Mouse (Mus musculus) lung, embryonic 14.5 days (tissue): ENCODE data around the gene Tmtc1. TPM values are rescaled to one million over a fixed set of nuclear protein-coding genes. Genes with fewer than 3 reads are reported as not detected.

ENCODE experiments used
- ATAC-seq: fragments of 200-750 bp; cut with Nextera tagmentation; 2 replicates; pipeline ENCODE4 v1.8.0; 2017; ENCODE audit warnings: mild to moderate bottlenecking, moderate TSS enrichment, moderate library complexity; ENCODE audit not compliant: insufficient read depth
- DNase-seq: peaks from one replicate; pipeline ENCODE4 v3.0.0-alpha.2; 2015
- H3K27ac ChIP-seq: fragments of 300-500 bp; sonication (generic); 2 replicates; pipeline ENCODE4 v1.5.1; 2014; ENCODE audit warnings: low read depth, mild to moderate bottlenecking, moderate library complexity
- H3K27me3 ChIP-seq: fragments of 300-500 bp; sonication (generic); 2 replicates; pipeline ENCODE4 v1.6.1; 2014; ENCODE audit warnings: low read length, control low read depth; ENCODE audit not compliant: insufficient read depth
- H3K36me3 ChIP-seq: fragments of 300-500 bp; sonication (generic); 2 replicates; pipeline ENCODE4 v1.6.1; 2014; ENCODE audit warnings: control low read depth; ENCODE audit not compliant: insufficient read depth
- H3K4me1 ChIP-seq: fragments of 300-500 bp; sonication (generic); 2 replicates; pipeline ENCODE4 v1.6.1; 2014; ENCODE audit warnings: antibody characterized with exemption, control low read depth; ENCODE audit not compliant: insufficient read depth
- H3K4me2 ChIP-seq: fragments of 300-500 bp; sonication (generic); 2 replicates; pipeline ENCODE4 v1.6.1; 2014; ENCODE audit warnings: mild to moderate bottlenecking
- H3K4me3 ChIP-seq: fragments of 300-500 bp; sonication (generic); 2 replicates; pipeline ENCODE4 v1.5.1; 2014; ENCODE audit warnings: low read depth, low read length
- H3K9ac ChIP-seq: fragments of 300-500 bp; sonication (generic); 2 replicates; pipeline ENCODE4 v1.6.1; 2014
- H3K9me3 ChIP-seq: fragments of 300-500 bp; sonication (generic); 2 replicates; pipeline ENCODE4 v1.6.1; 2016; ENCODE audit warnings: low read depth, low read length, control low read depth
- CTCF ChIP-seq: IDR thresholded peaks from 2 replicates; pipeline ENCODE4 v1.5.1; 2016; ENCODE audit warnings: antibody characterized with exemption, low read depth
- WGBS: fragments of 180-500 bp; shearing (Covaris S2); extraction: QIAGEN DNeasy Blood & Tissue Kit; methylation state at CpG from one replicate; pipeline ENCODE4 v1.1.7; 2014; 5-methylcytosine and 5-hydroxymethylcytosine counted together
- polyA plus RNA-seq: library from polyadenylated mRNA; unstranded; fragments of >200 nt; fragmentation: Nextera tagmentation; extraction: Ambion mirVana; gene quantifications from 2 replicates; pipeline ENCODE4 v1.2.1, GENCODE M21; 2014

Gene Tmtc1
- polyA plus RNA-seq, 1 experiment from 2014 or later: 3.6 TPM

- Histone ChIP-seq H3K27me3 (no peaks in the 10 kb centered on the region), H3K4me2 (no peak overlapping the region), H3K36me3 (no peaks in the 10 kb centered on the region), H3K27ac (peak overlapping the region; percentile 30; the same call in 1 of the 2 replicates), H3K9me3 (no peaks in the 10 kb centered on the region; the same call in 1 of the 2 replicates), H3K4me1 (no peaks in the 10 kb centered on the region), H3K4me3 (no peak overlapping the region), H3K9ac (no peak overlapping the region)
- 38% methylated on average over 3 of the region's 3 CpGs for WGBS
- TF ChIP-seq CTCF: no peak
- DNase-seq: peak; percentile 24
- no peak for ATAC-seq
Observed at GRCm38 (mm10) chr6:148362475-148362874, 81.7 kb downstream of the Tmtc1 start.

GRCm38 (mm10) chr6:148359348-148359905 lies 84.8 kb downstream of the Tmtc1 start:
- Histone ChIP-seq H3K27me3 (no peaks in the 10 kb centered on the region), H3K27ac (0 out of 2 replicates have a peak overlapping the region, but pooled peaks have one; percentile 42), H3K4me2 (no peak overlapping the region), H3K36me3 (peaks cover 9% of the 10 kb centered on the region), H3K4me3 (no peak overlapping the region), H3K4me1 (no peaks in the 10 kb centered on the region), H3K9me3 (no peaks in the 10 kb centered on the region; the same call in 1 of the 2 replicates), H3K9ac (no peak overlapping the region)
- no peak for TF ChIP-seq CTCF
- DNase-seq (peak; percentile 71), ATAC-seq (peak; percentile 60)
- 57% methylated on average over 7 of the region's 7 CpGs for WGBS

- H3K9me3 ChIP-seq: no peaks in the 10 kb centered on the region; the same call in 1 of the 2 replicates
- peak overlapping the region; percentile 42; the same call in 1 of the 2 replicates for H3K27ac ChIP-seq
- 69% methylated on average over 8 of the region's 12 CpGs for whole genome bisulfite sequencing
- no peak overlapping the region for H3K4me3 ChIP-seq
- H3K4me2 ChIP-seq: no peak overlapping the region
- ATAC-seq (no peak), DNase-seq (peak; percentile 37)
- H3K36me3 ChIP-seq: peaks cover 9% of the 10 kb centered on the region
- no peak for TF ChIP-seq CTCF
- no peaks in the 10 kb centered on the region for H3K27me3 ChIP-seq
- H3K4me1 ChIP-seq: no peaks in the 10 kb centered on the region
- H3K9ac ChIP-seq: no peak overlapping the region
Observed at GRCm38 (mm10) chr6:148358580-148359246, 85.5 kb downstream of the Tmtc1 start.

GRCm38 (mm10) chr6:148356141-148356540 lies 88.0 kb downstream of the Tmtc1 start:
- Histone ChIP-seq H3K4me2 (no peak overlapping the region), H3K36me3 (peaks cover 9% of the 10 kb centered on the region), H3K9ac (no peak overlapping the region), H3K9me3 (no peaks in the 10 kb centered on the region; the same call in 1 of the 2 replicates), H3K27me3 (no peaks in the 10 kb centered on the region), H3K4me1 (no peaks in the 10 kb centered on the region), H3K4me3 (no peak overlapping the region), H3K27ac (no peak overlapping the region)
- TF ChIP-seq CTCF: no peak
- DNase-seq (no peak), ATAC-seq (no peak)

GRCm38 (mm10) chr6:148354509-148355474 lies 89.4 kb downstream of the Tmtc1 start:
- H3K4me3 ChIP-seq: peak overlapping the region; percentile 50
- H3K36me3 ChIP-seq: peaks cover 9% of the 10 kb centered on the region
- no peaks in the 10 kb centered on the region for H3K27me3 ChIP-seq
- no peaks in the 10 kb centered on the region for H3K4me1 ChIP-seq
- no peaks in the 10 kb centered on the region; the same call in 1 of the 2 replicates for H3K9me3 ChIP-seq
- no peak overlapping the region for H3K27ac ChIP-seq
- H3K4me2 ChIP-seq: peak overlapping the region; percentile 70
- peak overlapping the region; percentile 48 for H3K9ac ChIP-seq
- DNase-seq: peak; percentile 90
- ATAC-seq: peak; percentile 78
- WGBS: 27% methylated on average over 84 of the region's 85 CpGs
- peak; percentile 60 for TF ChIP-seq CTCF

GRCm38 (mm10) chr6:148354151-148354508 lies 90.1 kb downstream of the Tmtc1 start:
- peak overlapping the region; percentile 50 for H3K4me3 ChIP-seq
- WGBS: 86% methylated on average over 16 of the region's 16 CpGs
- no peak for TF ChIP-seq CTCF
- H3K4me2 ChIP-seq: peak overlapping the region; percentile 70
- H3K27me3 ChIP-seq: no peaks in the 10 kb centered on the region
- no peaks in the 10 kb centered on the region for H3K4me1 ChIP-seq
- DNase-seq (no peak), ATAC-seq (peak; percentile 48)
- H3K9ac ChIP-seq: no peak overlapping the region; the same call in 1 of the 2 replicates
- H3K9me3 ChIP-seq: no peaks in the 10 kb centered on the region; the same call in 1 of the 2 replicates
- peaks cover 9% of the 10 kb centered on the region for H3K36me3 ChIP-seq
- H3K27ac ChIP-seq: no peak overlapping the region
